Mouse (Mus musculus) gastrocnemius, postnatal 14 days (tissue): ENCODE measurements around the gene Zfp46. TPM values are rescaled to one million over a fixed set of nuclear protein-coding genes. Genes with fewer than 3 reads are reported as not detected.

Experiments used
- DNase-seq: peaks from one replicate; pipeline ENCODE4 v3.0.0; 2021; ENCODE audit warnings: mixed read lengths
- intact Hi-C: fragments of 180-260 bp; cut with DNase I; formaldehyde crosslinking; loops from one replicate; pipeline ENCODE4 v1.15.1; 2025; ENCODE audit warnings: low total_unique reads
- total RNA-seq, 2 experiments: library from RNA; stranded (reverse); gene quantifications; 2 replicates each; pipeline ENCODE4 v1.2.3; 2021

Gene Zfp46
- total RNA-seq, 2 experiments from 2014 or later: 35.9 to 47.2 TPM

DNA sequence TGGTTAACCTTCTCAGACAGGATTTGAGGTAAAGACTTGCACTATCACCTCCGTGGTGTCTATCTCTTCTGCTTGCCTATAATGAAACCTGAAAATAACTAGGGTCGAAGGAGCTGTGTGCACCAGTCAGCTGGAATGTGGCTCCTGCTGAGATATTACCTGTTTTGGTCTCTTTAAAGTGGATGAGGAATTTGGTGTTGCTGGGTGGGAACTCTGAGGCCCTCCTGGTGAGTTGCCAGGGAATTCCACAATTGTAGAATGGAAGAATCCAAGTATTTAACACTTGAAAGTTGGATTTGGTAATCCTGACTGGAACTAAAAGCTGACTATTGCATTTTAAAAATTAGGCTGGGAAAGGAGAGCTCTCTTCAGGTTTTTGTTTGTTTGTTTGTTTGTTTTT lies 19.7 kb downstream of the Zfp46 start:
- no peak for DNase-seq
- intact Hi-C loops: no loop called here

DNA sequence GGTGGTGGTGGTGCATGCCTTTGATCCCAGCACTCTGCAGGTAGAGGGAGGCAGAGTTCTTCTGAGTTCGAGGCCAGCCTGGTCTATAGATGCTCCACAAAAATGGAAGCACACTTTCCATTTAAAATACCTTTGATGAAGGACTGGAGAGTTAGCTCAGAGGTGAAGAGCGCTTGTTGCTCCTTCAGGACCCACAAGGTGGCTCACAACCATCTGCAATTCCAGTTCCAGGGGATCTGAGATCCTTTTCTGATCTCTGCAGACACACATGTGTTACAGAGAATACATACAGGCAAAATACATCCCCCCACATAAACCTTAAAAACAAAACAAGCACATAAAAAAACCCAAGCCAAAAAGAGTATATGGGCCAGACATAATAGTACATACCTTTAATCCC lies 23.9 kb downstream of the Zfp46 start:
- intact Hi-C loops: no loop called here
- no peak for DNase-seq

DNA sequence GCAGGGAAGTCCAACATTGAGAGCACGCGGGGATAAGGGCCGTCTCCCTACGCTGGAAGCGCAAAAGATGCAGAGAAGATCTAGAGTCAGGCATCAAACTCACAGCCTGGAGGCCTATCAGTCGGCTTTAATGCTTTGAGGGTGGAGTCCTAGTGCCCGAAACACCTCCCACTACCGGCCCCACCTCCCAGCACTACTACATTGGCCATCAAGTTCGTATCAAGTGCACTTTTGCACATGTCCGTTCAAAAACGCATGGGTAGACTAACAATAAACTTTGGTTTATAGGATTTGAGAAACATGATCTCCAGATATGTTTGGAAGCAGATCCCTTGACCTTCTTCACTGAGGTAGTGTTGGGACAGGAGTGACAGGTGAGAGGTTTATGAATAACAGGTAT lies 25.3 kb downstream of the Zfp46 start:
- peak; percentile 42 for DNase-seq
- intact Hi-C loops: no loop called here

DNA sequence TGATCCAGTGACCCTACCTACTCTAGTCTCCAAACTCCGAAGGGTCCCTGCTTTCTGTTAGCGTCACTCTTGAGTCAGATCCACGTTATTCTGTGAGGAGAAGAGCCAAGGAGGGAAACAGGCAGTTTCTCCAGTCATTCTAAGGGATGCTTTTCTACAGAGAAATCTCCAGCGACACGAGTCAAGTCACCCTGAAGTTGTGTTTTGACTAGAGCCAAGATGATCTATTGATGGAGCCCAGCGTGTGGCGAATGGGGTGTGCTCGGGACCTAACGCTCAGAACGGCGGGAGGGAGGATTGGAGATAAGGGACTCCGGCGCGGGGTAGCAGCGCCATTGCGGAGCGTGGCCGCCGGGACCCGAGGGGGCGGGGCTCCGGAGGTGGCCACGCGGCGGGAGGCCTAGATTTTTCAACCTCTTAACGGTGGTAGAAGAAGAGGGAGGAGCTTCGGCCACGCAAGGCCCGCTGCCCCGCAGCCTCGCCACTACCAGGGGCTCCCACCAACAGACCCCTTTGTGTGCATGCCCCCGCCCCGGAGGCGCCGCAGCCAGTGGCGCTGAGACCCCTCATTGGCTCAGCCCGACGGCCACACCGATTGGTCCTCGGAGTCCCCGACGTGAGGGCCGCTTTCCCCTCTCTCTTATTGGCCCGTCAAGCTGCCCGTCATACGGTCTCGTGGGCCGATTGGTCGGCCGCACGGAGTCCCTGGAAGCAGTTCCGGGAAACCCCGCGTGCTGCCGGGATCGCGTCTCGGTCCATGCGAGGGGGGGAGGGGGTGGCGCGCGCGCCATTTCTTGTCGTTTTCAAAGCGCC lies 26.0 kb downstream of the Zfp46 start, which contains the start of gene Hnrnpr:
TSS of gene Hnrnpr (plus strand) at position 714 of the 813 bp plus-strand sequence.
- peak; percentile 99 for DNase-seq
- intact Hi-C loops: no loop called here

DNA sequence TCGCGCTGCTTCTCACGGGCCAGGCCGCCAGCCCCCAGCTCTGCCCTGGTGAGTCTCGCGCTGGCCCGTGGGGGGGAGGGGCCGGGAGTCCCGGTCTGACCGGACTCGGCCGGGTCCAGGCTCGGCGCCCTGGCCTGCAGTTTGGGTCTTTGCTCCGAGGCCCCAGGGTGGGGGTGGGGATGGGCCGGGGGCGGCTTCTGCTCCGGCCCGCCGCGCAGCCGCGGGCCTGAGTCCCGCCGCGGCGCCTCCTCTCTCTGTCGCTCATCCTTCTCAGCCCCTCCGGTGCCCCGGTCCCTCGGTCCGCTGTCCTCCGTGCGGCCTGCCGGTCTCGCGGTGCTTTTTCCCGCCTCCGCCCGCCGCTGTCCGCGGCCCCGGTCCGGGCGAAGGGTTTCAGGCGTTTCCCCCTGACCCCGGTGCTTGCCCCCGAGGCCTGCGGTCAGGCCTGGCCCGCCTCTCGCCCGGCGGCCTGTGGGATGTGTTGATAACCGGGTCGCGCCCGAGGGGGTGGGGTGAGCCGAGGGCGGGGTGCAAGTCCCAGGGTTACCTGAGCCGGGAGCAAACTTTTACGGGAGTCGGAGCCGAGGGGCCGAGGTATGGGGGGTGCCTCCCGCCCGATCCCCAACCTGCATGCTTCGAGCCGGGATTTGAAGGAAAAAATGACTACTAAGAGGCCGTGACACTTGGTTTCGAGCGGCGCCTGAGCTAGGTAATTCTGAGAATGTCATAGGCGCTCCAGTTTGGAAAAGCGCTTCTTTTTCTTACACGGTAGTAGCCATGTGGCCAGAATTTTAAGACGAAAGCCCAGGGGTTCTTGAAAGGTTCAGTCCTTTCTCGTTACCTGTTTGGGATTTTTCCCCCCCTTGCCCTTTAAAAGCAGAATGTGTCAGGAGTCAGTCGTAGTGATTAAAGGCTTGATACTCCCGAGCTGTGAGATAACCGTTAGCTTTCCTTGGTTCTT lies 26.8 kb downstream of the Zfp46 start:
- DNase-seq: peak; percentile 50
- intact Hi-C loops: no loop called here

DNA sequence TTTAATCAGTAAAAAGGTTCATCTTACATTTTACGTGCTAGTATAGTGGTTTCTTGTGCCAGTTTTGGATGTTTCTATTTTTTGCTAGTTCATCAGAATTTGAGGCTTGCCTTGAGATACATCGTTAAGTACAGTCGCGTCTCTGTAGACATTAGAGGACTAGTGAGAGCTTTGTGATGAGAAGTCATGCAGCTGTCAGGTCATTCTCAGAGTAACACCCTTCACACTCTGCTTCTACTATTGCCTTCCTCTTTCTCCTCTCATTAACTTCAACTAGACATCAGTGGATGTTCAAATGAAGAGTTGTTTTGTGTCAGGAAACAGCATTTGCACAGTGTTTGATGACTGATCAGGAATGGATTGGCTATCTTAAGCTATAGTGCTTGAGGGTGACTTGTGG lies 28.1 kb downstream of the Zfp46 start:
- intact Hi-C loops: no loop called here
- DNase-seq: no peak

DNA sequence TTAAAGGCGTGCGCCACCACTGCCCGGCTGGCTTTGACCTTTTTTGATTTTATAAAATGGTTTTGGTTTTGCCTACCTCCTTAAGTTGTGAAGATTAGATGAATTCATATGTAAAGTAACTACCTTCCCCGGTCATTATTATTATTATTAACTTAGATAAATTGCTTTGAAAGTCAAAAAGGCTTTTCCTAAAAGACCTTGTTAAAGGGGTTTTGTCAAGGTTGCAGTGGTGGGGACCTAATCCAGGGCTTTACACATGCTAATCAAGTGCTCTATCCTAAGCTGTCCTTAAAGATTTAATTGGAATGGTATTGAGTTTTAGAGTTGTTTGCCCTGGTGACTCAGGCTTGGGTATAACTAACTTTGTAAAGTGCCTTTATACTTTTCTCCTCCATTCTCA lies 33.2 kb downstream of the Zfp46 start:
- intact Hi-C loops: no loop called here
- DNase-seq: no peak

DNA sequence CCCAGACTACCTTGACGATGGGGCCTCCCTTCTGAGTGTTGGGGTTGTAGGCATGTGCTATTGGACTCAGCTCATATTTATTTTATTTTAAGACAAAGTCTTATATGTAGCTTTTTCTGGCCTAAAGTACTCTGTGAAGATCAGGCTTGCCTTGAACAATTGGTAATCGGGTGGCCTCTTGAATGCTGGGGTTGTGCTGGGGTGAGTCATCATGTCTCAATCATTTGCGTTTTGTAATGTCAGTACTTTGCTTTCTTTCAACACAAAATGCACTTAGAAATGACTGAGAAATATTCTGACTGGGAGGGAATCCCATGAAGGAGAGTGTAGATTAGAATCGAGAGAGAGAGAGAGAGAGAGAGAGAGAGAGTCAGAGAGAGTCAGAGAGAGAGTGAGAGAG lies 35.5 kb downstream of the Zfp46 start:
- no peak for DNase-seq
- intact Hi-C loops: no loop called here

DNA sequence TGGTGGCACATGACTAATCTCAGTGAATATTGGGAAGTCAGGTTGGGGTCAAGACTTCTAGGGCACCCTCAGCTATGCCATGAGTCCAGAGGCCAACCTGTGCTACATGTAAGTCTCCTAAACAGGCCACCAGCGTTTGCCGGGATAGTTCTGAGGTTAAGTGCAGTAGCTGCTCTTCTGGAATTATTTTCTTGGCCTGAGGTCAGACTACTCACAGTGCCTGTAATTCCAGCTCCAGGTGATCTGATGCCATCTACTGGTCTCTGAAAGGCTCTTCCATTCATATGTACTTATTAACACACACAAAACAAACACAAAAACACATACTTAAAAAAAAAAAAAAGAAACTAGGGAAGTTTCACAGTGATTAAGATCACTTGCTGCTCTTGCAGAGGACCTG lies 39.7 kb downstream of the Zfp46 start:
- DNase-seq: no peak
- intact Hi-C loops: no loop called here

DNA sequence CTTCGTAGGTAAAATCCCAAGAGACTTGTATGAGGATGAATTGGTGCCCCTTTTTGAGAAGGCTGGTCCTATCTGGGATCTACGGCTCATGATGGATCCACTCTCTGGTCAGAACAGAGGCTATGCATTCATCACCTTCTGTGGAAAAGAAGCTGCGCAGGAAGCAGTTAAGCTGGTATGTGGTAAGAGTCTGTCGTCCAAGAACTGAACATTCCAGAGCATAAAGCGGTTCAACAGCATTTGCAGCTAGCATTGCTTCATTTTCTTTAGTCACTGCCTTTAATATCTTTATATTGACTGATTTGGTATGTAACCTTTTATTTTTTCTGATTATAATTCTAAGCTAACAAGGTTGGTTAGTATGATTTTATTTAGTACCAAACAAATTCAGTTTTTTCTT lies 42.8 kb downstream of the Zfp46 start:
- intact Hi-C loops: loop anchor here (5.0 kb wide), 1 partner anchor 70 kb away; no protein-coding TSS in a partner anchor

DNA sequence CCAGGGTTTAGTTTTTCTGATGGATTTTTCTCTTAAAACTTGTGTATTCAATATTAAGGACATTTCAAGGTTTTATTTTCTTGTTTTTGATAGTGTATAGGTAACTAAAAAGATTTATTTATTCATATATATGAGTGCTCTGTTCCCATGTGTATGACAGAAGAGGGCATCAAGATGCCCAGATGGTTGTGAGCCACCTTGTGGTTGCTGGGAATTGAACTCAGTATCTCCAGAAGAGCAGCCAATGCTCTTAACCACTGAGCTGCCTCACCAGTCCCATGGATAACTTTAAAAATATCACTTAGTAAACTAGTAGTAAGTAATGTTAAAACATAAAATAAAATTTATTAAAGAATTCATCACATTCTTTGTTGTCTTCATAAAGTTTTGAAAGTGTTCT lies 43.6 kb downstream of the Zfp46 start:
- intact Hi-C loops: loop anchor here (5.0 kb wide), 1 partner anchor 71 kb away; no protein-coding TSS in a partner anchor
- no peak for DNase-seq

More for the DNA sequence above, 42.8 kb downstream of the Zfp46 start:
- DNase-seq: no peak

DNA sequence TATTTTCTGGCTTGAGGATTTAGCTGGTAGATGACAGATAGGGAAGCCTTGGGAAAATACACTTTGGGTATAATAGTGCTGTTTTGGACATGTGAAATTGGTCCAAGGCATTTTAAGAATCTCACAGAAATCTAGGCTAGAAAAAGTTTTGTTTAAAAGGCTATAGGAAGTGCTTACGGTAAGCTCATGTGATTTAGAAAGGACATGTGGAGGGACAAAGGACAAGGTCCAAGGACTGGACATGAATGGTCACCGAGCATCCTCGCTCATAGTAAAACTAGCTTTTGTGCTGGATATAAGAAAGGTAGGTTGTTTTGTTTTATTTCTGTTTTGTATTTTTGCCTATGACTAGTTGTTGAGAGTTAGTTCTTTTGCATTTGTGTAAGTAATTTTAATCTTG lies 47.2 kb downstream of the Zfp46 start:
- DNase-seq: no peak
- intact Hi-C loops: no loop called here

DNA sequence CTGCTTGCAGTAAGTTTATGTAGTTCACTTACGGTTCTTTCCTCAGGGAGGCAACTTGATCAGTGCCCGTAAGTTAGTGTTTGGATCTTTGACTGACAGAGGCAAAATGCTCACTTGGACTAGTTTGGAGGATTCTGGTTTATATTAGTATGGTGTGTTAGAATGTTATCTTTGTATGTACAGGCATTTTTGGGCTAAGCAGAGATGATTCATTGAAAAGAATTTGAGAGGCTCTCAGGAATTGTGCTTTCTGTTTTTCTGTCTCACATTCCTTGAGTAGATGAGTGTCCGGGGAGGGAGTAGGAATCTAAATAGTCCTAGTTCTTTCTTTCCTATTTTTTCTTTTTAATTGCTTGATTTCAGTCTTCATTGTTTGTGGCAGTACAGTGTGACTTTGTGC lies 48.7 kb downstream of the Zfp46 start:
- no peak for DNase-seq
- intact Hi-C loops: no loop called here

DNA sequence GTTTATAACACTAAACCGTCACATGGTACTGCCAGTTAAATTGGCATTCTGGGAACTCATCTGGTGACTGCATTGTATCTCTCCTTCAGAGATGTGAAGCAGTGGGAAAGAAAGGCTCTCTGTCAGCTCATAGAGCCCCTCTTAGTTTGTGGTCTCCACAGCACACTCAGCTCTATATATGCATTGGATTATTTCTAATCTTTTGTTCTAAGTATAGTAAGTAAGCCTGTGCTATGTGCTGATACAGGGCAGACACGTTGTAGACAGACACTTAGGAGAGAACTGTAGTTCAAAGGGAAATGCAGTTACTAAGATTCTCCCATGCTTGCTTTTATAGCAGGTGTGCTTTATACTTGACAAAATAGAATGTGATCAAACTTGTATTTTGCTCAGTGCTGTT lies 50.6 kb downstream of the Zfp46 start:
- intact Hi-C loops: no loop called here
- DNase-seq: no peak

DNA sequence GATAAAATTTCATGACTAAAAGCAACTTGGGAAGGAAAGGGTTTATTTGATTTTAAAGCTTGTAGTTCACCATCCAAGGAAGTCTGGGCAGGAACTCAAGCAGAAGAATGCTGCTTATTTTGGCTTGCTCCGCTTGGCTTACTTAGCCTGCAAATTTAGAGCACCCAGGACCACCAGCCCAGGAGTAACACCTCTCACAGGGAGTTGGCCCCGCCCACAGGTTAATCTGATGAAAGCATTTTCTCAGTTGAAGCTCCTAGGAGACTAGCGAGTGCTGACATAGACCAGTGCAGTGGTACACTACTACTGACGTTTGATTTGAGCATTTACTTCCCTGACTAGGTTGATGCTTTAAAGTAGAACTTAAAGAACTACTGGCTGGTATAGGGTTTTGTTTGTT lies 52.6 kb downstream of the Zfp46 start:
- intact Hi-C loops: no loop called here

More for the DNA sequence above, 52.6 kb downstream of the Zfp46 start:
- no peak for DNase-seq

Other genes starting within 250 kb of the Zfp46 start
- gene Rpl11, start 231.3 kb upstream of the Zfp46 start, total RNA-seq: 100 to 1,000 TPM; 298 to 342 TPM
- gene Id3, start 141.2 kb upstream of the Zfp46 start, total RNA-seq: 10 to 100 TPM; 28.4 to 28.7 TPM
- gene E2f2, start 112.3 kb upstream of the Zfp46 start, total RNA-seq: 1 to 10 TPM; 4.0 to 6.5 TPM
- 1 to 10 TPM; 4.0 to 5.9 TPM for gene Asap3, start 78.3 kb upstream of the Zfp46 start, total RNA-seq
- gene Tcea3, start 37.0 kb upstream of the Zfp46 start, total RNA-seq: 100 to 1,000 TPM; 212 to 226 TPM
- 10 to 100 TPM; 23.0 to 30.3 TPM for gene Hnrnpr, start 26.3 kb downstream of the Zfp46 start, total RNA-seq
- gene Htr1d, start 138.8 kb downstream of the Zfp46 start, total RNA-seq: not detected
- gene 6030445D17Rik, start 177.6 kb downstream of the Zfp46 start, total RNA-seq: under 1 TPM in 1 of 2 experiments, not detected in 1; 0.16 TPM
- gene Luzp1, start 185.1 kb downstream of the Zfp46 start, total RNA-seq: 10 to 100 TPM; 17.4 to 20.6 TPM